Mouse (Mus musculus): ENCODE results near the gene Rsrc1. TPM values are rescaled to one million over a fixed set of nuclear protein-coding genes. Genes with fewer than 3 reads are reported as not detected.

The Rsrc1 gene
- polyA plus RNA-seq, 1 experiment from 2014 or later, result 22.9 TPM

DNA sequence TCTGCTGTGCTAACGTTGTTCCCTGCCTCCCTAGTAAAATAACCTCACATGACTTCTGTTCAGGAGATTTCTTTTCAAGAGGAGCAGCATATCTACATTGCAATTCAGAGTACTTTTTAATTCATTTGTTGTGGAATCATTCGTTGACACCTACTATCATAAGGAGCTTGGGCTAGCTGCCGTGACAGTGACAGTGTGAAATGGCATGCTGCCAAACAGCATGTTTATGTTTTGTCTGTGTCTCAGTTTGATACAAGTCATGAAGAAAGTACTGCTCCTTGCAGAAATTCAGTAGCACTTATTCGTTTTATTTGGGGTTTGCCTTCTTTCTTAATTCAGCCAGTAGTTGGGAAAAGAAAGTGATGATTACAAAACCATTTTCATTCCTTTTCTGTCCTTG lies 303.7 kb downstream of the Rsrc1 start:
- H3K4me2 ChIP-seq (ENCODE audit: low read depth, low read length), result no peak overlapping the region
- no peak for ATAC-seq (replicated peaks; ENCODE audit: extremely low read depth, insufficient read depth, low FRiP score)
- no peaks in the 10 kb centered on the region for H3K36me3 ChIP-seq (ENCODE audit: control insufficient read depth, insufficient read depth)
- H3K9ac ChIP-seq (ENCODE audit: low read length), result no peak overlapping the region
- H3K9me3 ChIP-seq (replicated peaks; ENCODE audit: control insufficient read depth, low read length), result no peaks in the 10 kb centered on the region
- 27% methylated on average over 4 of the region's 4 CpGs for WGBS
- H3K4me1 ChIP-seq (ENCODE audit: control insufficient read depth, insufficient read depth, low read length), result peaks cover 4% of the 10 kb centered on the region; the same call in 1 of the 2 replicates
- no peaks in the 10 kb centered on the region for H3K27me3 ChIP-seq (ENCODE audit: control insufficient read depth, insufficient read depth, low read length)
- H3K4me3 ChIP-seq (ENCODE audit: low read length), result no peak overlapping the region
- no peak overlapping the region for H3K27ac ChIP-seq (ENCODE audit: low read length)

DNA sequence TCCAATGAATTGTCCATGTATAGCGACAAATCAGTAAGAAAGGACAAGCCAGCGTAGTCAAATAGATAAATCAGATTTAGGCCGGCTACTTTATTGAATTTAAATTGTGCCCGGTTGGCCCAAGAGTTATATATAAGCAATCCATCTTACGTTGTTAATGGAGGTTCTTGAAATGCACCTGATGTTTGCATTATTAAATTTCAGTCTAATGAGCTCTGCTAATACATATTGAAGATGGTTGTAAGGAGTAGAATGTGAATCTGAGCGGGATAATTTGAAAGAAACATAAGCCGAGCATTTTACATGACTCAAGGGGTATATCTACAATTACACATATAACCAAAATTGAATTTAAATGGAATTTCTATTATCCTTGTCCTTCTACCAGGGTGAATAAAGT lies 307.5 kb downstream of the Rsrc1 start:
- H3K4me1 ChIP-seq (ENCODE audit: control insufficient read depth, insufficient read depth, low read length), result peaks cover 4% of the 10 kb centered on the region; the same call in 1 of the 2 replicates
- no peak for ATAC-seq (replicated peaks; ENCODE audit: extremely low read depth, insufficient read depth, low FRiP score)
- no peaks in the 10 kb centered on the region for H3K27me3 ChIP-seq (ENCODE audit: control insufficient read depth, insufficient read depth, low read length)
- 93% methylated on average over 7 of the region's 7 CpGs for WGBS
- H3K4me2 ChIP-seq (ENCODE audit: low read depth, low read length), result no peak overlapping the region
- H3K4me3 ChIP-seq (ENCODE audit: low read length), result no peak overlapping the region
- H3K27ac ChIP-seq (ENCODE audit: low read length), result no peak overlapping the region
- H3K9ac ChIP-seq (ENCODE audit: low read length), result no peak overlapping the region
- H3K36me3 ChIP-seq (ENCODE audit: control insufficient read depth, insufficient read depth), result no peaks in the 10 kb centered on the region
- H3K9me3 ChIP-seq (replicated peaks; ENCODE audit: control insufficient read depth, low read length), result no peaks in the 10 kb centered on the region

- no peaks in the 10 kb centered on the region for H3K27me3 ChIP-seq (ENCODE audit: control insufficient read depth, insufficient read depth, low read length)
- H3K4me2 ChIP-seq (ENCODE audit: low read depth, low read length), result no peak overlapping the region
- no peaks in the 10 kb centered on the region for H3K36me3 ChIP-seq (ENCODE audit: control insufficient read depth, insufficient read depth)
- 85% methylated on average over 6 of the region's 6 CpGs for WGBS
- no peak overlapping the region for H3K27ac ChIP-seq (ENCODE audit: low read length)
- no peaks in the 10 kb centered on the region for H3K9me3 ChIP-seq (replicated peaks; ENCODE audit: control insufficient read depth, low read length)
- no peak for ATAC-seq (replicated peaks; ENCODE audit: extremely low read depth, insufficient read depth, low FRiP score)
- no peak overlapping the region for H3K4me3 ChIP-seq (ENCODE audit: low read length)
- peaks cover 4% of the 10 kb centered on the region; the same call in 1 of the 2 replicates for H3K4me1 ChIP-seq (ENCODE audit: control insufficient read depth, insufficient read depth, low read length)
- no peak overlapping the region for H3K9ac ChIP-seq (ENCODE audit: low read length)
These were observed 308.3 kb downstream of the Rsrc1 start for GRCm38 (mm10) chr3:67289482-67289881.

DNA sequence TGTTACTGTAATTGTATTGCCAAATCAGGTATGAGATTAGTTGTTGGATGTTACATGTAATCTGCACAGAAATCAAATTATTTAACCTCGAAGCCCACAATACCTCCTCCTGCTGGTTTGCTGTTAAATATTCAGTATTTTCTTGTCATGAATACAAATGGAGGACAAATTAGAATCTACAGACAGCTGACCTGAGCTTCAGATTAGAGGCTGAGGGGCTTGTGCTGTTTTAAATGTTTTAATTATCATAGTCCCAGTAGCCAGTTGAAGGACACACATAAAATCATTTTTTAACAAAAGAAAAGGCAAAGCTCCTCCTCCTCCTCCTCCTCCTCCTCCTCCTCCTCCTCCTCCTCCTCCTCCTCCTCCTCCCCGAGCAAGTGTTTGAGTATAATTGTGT lies 327.5 kb downstream of the Rsrc1 start:
- no peak overlapping the region for H3K4me3 ChIP-seq (ENCODE audit: low read length)

DNA sequence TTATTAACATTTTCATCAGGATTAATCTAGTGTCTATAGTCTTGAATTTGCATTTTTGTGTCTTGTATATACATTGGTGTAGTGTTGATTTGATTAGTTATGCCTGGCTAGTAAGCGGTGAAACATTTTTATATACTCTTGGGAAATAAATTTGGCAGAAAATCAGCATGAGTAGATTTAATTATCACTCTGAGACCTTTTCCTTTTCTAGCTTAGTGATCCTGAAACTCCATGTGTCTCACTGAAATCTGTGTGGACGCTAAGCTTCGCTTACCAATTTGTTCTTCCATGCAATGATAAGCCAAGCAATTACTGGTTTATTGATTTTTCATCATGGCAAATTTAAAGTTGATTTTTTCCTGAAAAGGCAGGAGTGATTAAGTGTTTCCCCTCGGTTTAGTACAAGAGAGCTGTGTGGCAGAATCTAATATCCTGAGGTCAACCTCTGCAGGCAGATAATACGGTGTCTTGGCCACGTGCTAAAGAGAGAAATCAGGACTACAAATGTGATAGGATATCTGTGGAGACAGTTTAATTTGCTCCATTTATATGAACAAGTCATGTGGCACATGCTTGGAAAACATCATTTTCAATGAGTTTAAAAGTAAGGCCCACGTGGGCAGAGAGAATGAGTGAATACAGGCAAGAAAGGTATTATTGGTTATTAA lies 328.6 kb downstream of the Rsrc1 start:
- 60% methylated on average over 7 of the region's 7 CpGs for WGBS
- ATAC-seq (replicated peaks; ENCODE audit: extremely low read depth, insufficient read depth, low FRiP score), result no peak
- Histone ChIP-seq H3K27me3 (ENCODE audit: control insufficient read depth, insufficient read depth, low read length) (no peaks in the 10 kb centered on the region), H3K9me3 (replicated peaks; ENCODE audit: control insufficient read depth, low read length) (no peaks in the 10 kb centered on the region), H3K36me3 (ENCODE audit: control insufficient read depth, insufficient read depth) (no peaks in the 10 kb centered on the region), H3K4me2 (ENCODE audit: low read depth, low read length) (no peak overlapping the region), H3K9ac (ENCODE audit: low read length) (no peak overlapping the region), H3K4me3 (ENCODE audit: low read length) (no peak overlapping the region), H3K4me1 (ENCODE audit: control insufficient read depth, insufficient read depth, low read length) (no peaks in the 10 kb centered on the region), H3K27ac (ENCODE audit: low read length) (no peak overlapping the region)

More for the DNA sequence above, 327.5 kb downstream of the Rsrc1 start:
- no peak for ATAC-seq (replicated peaks; ENCODE audit: extremely low read depth, insufficient read depth, low FRiP score)
- Histone ChIP-seq H3K27me3 (ENCODE audit: control insufficient read depth, insufficient read depth, low read length) (no peaks in the 10 kb centered on the region), H3K9ac (ENCODE audit: low read length) (no peak overlapping the region), H3K4me1 (ENCODE audit: control insufficient read depth, insufficient read depth, low read length) (no peaks in the 10 kb centered on the region), H3K36me3 (ENCODE audit: control insufficient read depth, insufficient read depth) (no peaks in the 10 kb centered on the region), H3K4me2 (ENCODE audit: low read depth, low read length) (no peak overlapping the region), H3K9me3 (replicated peaks; ENCODE audit: control insufficient read depth, low read length) (no peaks in the 10 kb centered on the region), H3K27ac (ENCODE audit: low read length) (no peak overlapping the region)
- WGBS, result 82% methylated on average over 1 of the region's 2 CpGs

- Histone ChIP-seq H3K27ac (ENCODE audit: low read length) (no peak overlapping the region), H3K4me2 (ENCODE audit: low read depth, low read length) (no peak overlapping the region), H3K36me3 (ENCODE audit: control insufficient read depth, insufficient read depth) (no peaks in the 10 kb centered on the region), H3K4me3 (ENCODE audit: low read length) (no peak overlapping the region), H3K4me1 (ENCODE audit: control insufficient read depth, insufficient read depth, low read length) (no peaks in the 10 kb centered on the region), H3K27me3 (ENCODE audit: control insufficient read depth, insufficient read depth, low read length) (no peaks in the 10 kb centered on the region), H3K9me3 (replicated peaks; ENCODE audit: control insufficient read depth, low read length) (no peaks in the 10 kb centered on the region), H3K9ac (ENCODE audit: low read length) (no peak overlapping the region)
- 49% methylated on average over 2 of the region's 2 CpGs for WGBS
- ATAC-seq (replicated peaks; ENCODE audit: extremely low read depth, insufficient read depth, low FRiP score), result no peak
These were observed 330.2 kb downstream of the Rsrc1 start for GRCm38 (mm10) chr3:67311436-67311835.

DNA sequence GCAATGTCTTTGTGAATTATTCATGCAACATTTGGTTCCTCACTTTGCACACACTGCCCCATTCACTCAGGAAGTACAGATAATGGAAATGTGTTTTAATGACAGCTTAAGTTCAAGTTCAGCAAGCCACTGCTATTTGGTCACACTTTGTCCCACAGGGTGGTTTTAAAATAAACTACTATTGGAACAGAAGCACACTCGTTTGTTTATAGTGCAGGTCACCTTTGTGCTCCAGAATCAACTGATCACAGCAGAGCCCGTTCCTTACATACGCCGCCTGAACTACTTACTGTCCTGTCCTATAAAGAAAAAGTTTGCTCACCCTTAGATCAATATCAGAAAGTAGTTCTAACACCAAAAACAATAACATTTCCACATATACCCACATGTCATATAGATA lies 341.2 kb downstream of the Rsrc1 start:
- H3K4me2 ChIP-seq (ENCODE audit: low read depth, low read length), result no peak overlapping the region
- H3K4me1 ChIP-seq (ENCODE audit: control insufficient read depth, insufficient read depth, low read length), result no peaks in the 10 kb centered on the region
- H3K27me3 ChIP-seq (ENCODE audit: control insufficient read depth, insufficient read depth, low read length), result no peaks in the 10 kb centered on the region
- H3K27ac ChIP-seq (ENCODE audit: low read length), result no peak overlapping the region
- no peaks in the 10 kb centered on the region for H3K36me3 ChIP-seq (ENCODE audit: control insufficient read depth, insufficient read depth)
- no peaks in the 10 kb centered on the region for H3K9me3 ChIP-seq (replicated peaks; ENCODE audit: control insufficient read depth, low read length)
- 76% methylated on average over 4 of the region's 4 CpGs for WGBS
- no peak for ATAC-seq (replicated peaks; ENCODE audit: extremely low read depth, insufficient read depth, low FRiP score)
- no peak overlapping the region for H3K4me3 ChIP-seq (ENCODE audit: low read length)
- no peak overlapping the region for H3K9ac ChIP-seq (ENCODE audit: low read length)

GRCm38 (mm10) chr3:67339558-67339957 lies 358.4 kb downstream of the Rsrc1 start:
- Histone ChIP-seq H3K4me1 (ENCODE audit: control insufficient read depth, insufficient read depth, low read length) (no peaks in the 10 kb centered on the region), H3K4me3 (ENCODE audit: low read length) (no peak overlapping the region), H3K4me2 (ENCODE audit: low read depth, low read length) (no peak overlapping the region), H3K9me3 (replicated peaks; ENCODE audit: control insufficient read depth, low read length) (no peaks in the 10 kb centered on the region), H3K36me3 (ENCODE audit: control insufficient read depth, insufficient read depth) (no peaks in the 10 kb centered on the region), H3K9ac (ENCODE audit: low read length) (no peak overlapping the region), H3K27me3 (ENCODE audit: control insufficient read depth, insufficient read depth, low read length) (no peaks in the 10 kb centered on the region), H3K27ac (ENCODE audit: low read length) (no peak overlapping the region)
- 60% methylated on average over 3 of the region's 3 CpGs for WGBS
- no peak for ATAC-seq (replicated peaks; ENCODE audit: extremely low read depth, insufficient read depth, low FRiP score)

DNA sequence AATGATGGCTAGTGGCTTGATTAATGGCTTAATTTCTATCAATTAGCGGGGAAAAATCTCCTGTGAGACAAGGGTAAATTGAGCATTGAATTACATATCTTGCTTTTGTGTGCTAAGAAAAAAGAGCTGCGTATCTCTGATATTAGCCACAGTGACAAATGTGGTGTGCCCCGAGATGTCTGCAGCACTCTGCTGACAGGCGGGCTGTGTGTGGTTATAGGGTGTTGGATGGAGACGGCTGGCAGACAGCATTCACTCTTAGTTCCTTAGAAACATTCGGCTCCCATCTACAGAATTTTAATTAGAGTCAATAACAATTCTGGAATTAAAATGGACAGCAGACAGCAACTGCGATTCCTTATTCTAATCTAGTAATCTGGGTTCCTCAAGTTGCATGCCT lies 359.7 kb downstream of the Rsrc1 start:
- Histone ChIP-seq H3K4me3 (ENCODE audit: low read length) (no peak overlapping the region), H3K27ac (ENCODE audit: low read length) (no peak overlapping the region), H3K4me1 (ENCODE audit: control insufficient read depth, insufficient read depth, low read length) (no peaks in the 10 kb centered on the region), H3K4me2 (ENCODE audit: low read depth, low read length) (no peak overlapping the region), H3K27me3 (ENCODE audit: control insufficient read depth, insufficient read depth, low read length) (no peaks in the 10 kb centered on the region), H3K9me3 (replicated peaks; ENCODE audit: control insufficient read depth, low read length) (no peaks in the 10 kb centered on the region), H3K36me3 (ENCODE audit: control insufficient read depth, insufficient read depth) (no peaks in the 10 kb centered on the region), H3K9ac (ENCODE audit: low read length) (no peak overlapping the region)
- WGBS, result 72% methylated on average over 7 of the region's 7 CpGs
- no peak for ATAC-seq (replicated peaks; ENCODE audit: extremely low read depth, insufficient read depth, low FRiP score)
